Mouse (Mus musculus): ENCODE results near the gene Sdc3.

DNA sequence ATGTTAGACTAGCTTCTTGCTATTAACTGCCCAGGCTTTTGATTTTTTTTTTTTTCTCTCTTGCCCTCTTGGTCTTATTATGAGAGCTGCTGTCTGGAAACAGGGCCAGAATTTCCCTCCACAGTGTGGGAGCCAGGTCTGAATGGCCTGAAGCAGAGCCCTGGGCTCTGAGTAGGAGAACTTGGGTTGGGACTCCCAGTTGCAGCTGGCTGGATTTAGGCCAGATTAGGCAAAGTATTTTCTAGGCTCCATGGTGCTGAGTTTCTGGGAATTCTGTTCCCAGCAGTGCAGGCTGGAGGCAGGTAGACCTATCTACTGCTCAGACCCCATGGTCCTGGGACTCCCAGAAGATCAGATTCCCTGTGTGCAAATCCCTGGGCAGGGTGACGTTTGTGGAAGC lies 6.1 kb downstream of the Sdc3 start:
- TF ChIP-seq CTCF (IDR thresholded peaks at IDR 0.05; ENCODE audit: low read depth, low read length) (no peak), GATA1 (IDR thresholded peaks at IDR 0.05; ENCODE audit: borderline replicate concordance, low read length) (no peak)
